ENCODE assay signal across 17 mouse cellular contexts in genomic region chr9:115526322-115526721, GRCm38 (mm10).
DNase-seq lines count a peak whose midpoint lies in the region; ATAC-seq lines count a peak whose summit lies in the region.
"Had no signal": no experiment of that assay in that cellular context is flagged by ENCODE, and none has a peak within 500 bp of the region (broad histone marks: within the 10 kb centered on the region; RNA-seq: fewer than 3 reads in every experiment).

No protein-coding gene starts in this region.

- DNase-seq in CD4-positive, CD25-positive, alpha-beta regulatory T cell, adult 2 months (ENCODE audit: low read depth, low spot score), result peak; percentile 61
- peak; percentile 74 for DNase-seq in naive thymus-derived CD4-positive, alpha-beta T cell, adult 2 months (ENCODE audit: low read depth)
- peak; percentile 58 for DNase-seq in thymus, postnatal 25 days
- DNase-seq in yolk sac, embryonic 10.5 days (ENCODE audit: low spot score), result no peak
- DNase-seq in cerebellum, postnatal 25 days, result no peak
- no peak for DNase-seq in gastrocnemius, adult 8-10 months (ENCODE audit: low spot score in 2 of 2)
- DNase-seq: adrenal gland, postnatal 25 days; cerebellum, adult 8-10 months; forebrain, postnatal 0 days; kidney, adult 18-20 months; kidney, postnatal 4 days; layer of hippocampus, adult 9-11 months; liver, embryonic 13.5 days; lung, embryonic 14.5 days; right cerebral cortex, postnatal 14 days had no signal

- ATAC-seq in activated CD4-positive, CD25-positive, alpha-beta regulatory T cell, adult 4 months, result peak; percentile 95
- ATAC-seq: forebrain, postnatal 0 days; hindbrain, embryonic 16.5 days had no signal

Comparison
In these comparisons a context has a peak if more than half of its experiments do, and no peak if none do; other contexts are left out.
1. DNase-seq: peak in CD4-positive, CD25-positive, alpha-beta regulatory T cell, adult 2 months (single experiment), naive thymus-derived CD4-positive, alpha-beta T cell, adult 2 months (single experiment) and thymus, postnatal 25 days (single experiment); none in yolk sac, embryonic 10.5 days (single experiment), cerebellum, postnatal 25 days (0 of 2) and gastrocnemius, adult 8-10 months (0 of 2).